Mouse (Mus musculus) megakaryocyte, embryonic 14.5 days (primary cell): Measurements from ENCODE around the gene Cobll1.

Source experiments
- FLI1 ChIP-seq: IDR thresholded peaks from 2 replicates; pipeline ENCODE4 v1.6.1; 2012; ENCODE audit warnings: low read length, inconsistent platforms, mixed read lengths
- GATA1 ChIP-seq: IDR thresholded peaks from 3 replicates; pipeline ENCODE4 v1.6.1; 2012; ENCODE audit warnings: mixed read lengths, low read length, inconsistent platforms, borderline replicate concordance

- TF ChIP-seq GATA1 (no peak), FLI1 (no peak)
These were observed 28.6 kb upstream of the Cobll1 start for GRCm38 (mm10) chr2:65267834-65268233.
